Mouse (Mus musculus) CH12.LX (cell line): ENCODE measurements around the gene Alyref. TPM values are rescaled to one million over a fixed set of nuclear protein-coding genes. Genes with fewer than 3 reads are reported as not detected.

ENCODE experiments used
- DNase-seq: peaks from one replicate; pipeline ENCODE4 v3.0.0-alpha.2; 2013; ENCODE audit errors: extremely low read depth
- H3K27ac ChIP-seq: 2 replicates; pipeline ENCODE4 v1.5.1; 2012; ENCODE audit warnings: low read depth, mild to moderate bottlenecking, control low read depth, moderate library complexity; ENCODE audit not compliant: insufficient read depth
- H3K27me3 ChIP-seq: replicated peaks from 2 replicates; pipeline ENCODE3; 2012; ENCODE audit warnings: inconsistent platforms
- H3K36me3 ChIP-seq, 2 experiments: replicated peaks in 1 of 2; 2 replicates each; pipeline versions ENCODE3 to v1.6.1; 2012; ENCODE audit warnings: inconsistent platforms in 1 of 2, low read length in 1 of 2, mild to moderate bottlenecking in 1 of 2, mixed read lengths in 1 of 2, moderate library complexity in 1 of 2; ENCODE audit not compliant: control insufficient read depth in 1 of 2, insufficient read depth in 1 of 2
- H3K4me1 ChIP-seq, 2 experiments: 2 replicates each; pipeline ENCODE4 v1.6.1; 2012; ENCODE audit warnings: inconsistent platforms in 1 of 2, moderate library complexity in 1 of 2; ENCODE audit not compliant: insufficient read depth in 2 of 2, control insufficient read depth in 1 of 2
- H3K4me2 ChIP-seq: 2 replicates; pipeline ENCODE4 v1.6.1; 2012; ENCODE audit warnings: low read depth, mild to moderate bottlenecking, control low read depth; ENCODE audit not compliant: poor library complexity, insufficient read depth, severe bottlenecking
- H3K4me3 ChIP-seq, 3 experiments: fragments of 150-350 bp in 1 of 3; sonication (generic) in 1 of 3; replicated peaks in 1 of 3; 2 replicates each; pipeline versions ENCODE3 to v1.5.1; 2011 to 2012; ENCODE audit warnings: low read depth in 2 of 3, low read length in 2 of 3, mild to moderate bottlenecking in 2 of 3, moderate library complexity in 2 of 3, control low read depth in 1 of 3, improper control_type of control experiment in 1 of 3, inconsistent platforms in 1 of 3, mixed read lengths in 1 of 3; ENCODE audit not compliant: poor library complexity in 1 of 3
- H3K79me2 ChIP-seq: replicated peaks from 2 replicates; pipeline ENCODE4 v1.6.1; 2012; ENCODE audit warnings: mild to moderate bottlenecking, moderate library complexity; ENCODE audit not compliant: control insufficient read depth, poor library complexity, insufficient read depth, severe bottlenecking; ENCODE audit errors: extremely low read depth
- H3K9ac ChIP-seq: 2 replicates; pipeline ENCODE4 v1.6.1; 2012; ENCODE audit warnings: low read depth, mild to moderate bottlenecking, control low read depth, moderate library complexity; ENCODE audit not compliant: insufficient read depth
- H3K9me3 ChIP-seq: replicated peaks from 2 replicates; pipeline ENCODE3; 2012; ENCODE audit warnings: low read length, inconsistent platforms, mixed read lengths
- CHD1 ChIP-seq: IDR thresholded peaks from 2 replicates; pipeline ENCODE4 v1.6.1; 2012; ENCODE audit warnings: low read depth, low read length, improper control_type of control experiment, inconsistent platforms
- EP300 ChIP-seq: IDR thresholded peaks from 2 replicates; pipeline ENCODE4 v1.6.1; 2011; ENCODE audit warnings: low read length, improper control_type of control experiment
- ETS1 ChIP-seq: conservative IDR thresholded peaks from 2 replicates; pipeline ENCODE4 v1.6.1; 2012; ENCODE audit warnings: low read depth, mild to moderate bottlenecking, inconsistent platforms, low read length, improper control_type of control experiment, moderate library complexity
- GABPA ChIP-seq: IDR thresholded peaks from 2 replicates; pipeline ENCODE4 v1.6.1; 2012; ENCODE audit warnings: low read depth, low read length, improper control_type of control experiment, inconsistent platforms; ENCODE audit not compliant: insufficient replicate concordance
- HCFC1 ChIP-seq: IDR thresholded peaks from 2 replicates; pipeline ENCODE4 v1.6.1; 2012; ENCODE audit warnings: low read depth, mild to moderate bottlenecking, inconsistent platforms, low read length, improper control_type of control experiment
- KAT2A ChIP-seq: IDR thresholded peaks from 2 replicates; pipeline ENCODE4 v1.6.1; 2012; ENCODE audit warnings: low read length, improper control_type of control experiment, inconsistent platforms; ENCODE audit not compliant: insufficient replicate concordance
- MAX ChIP-seq: IDR thresholded peaks from 2 replicates; pipeline ENCODE4 v1.6.1; 2011; ENCODE audit warnings: low read length, improper control_type of control experiment
- MAZ ChIP-seq: IDR thresholded peaks from 2 replicates; pipeline ENCODE4 v1.6.1; 2012; ENCODE audit warnings: low read depth, mild to moderate bottlenecking, inconsistent platforms, low read length, improper control_type of control experiment, moderate library complexity
- MEF2A ChIP-seq: IDR thresholded peaks from 2 replicates; pipeline ENCODE4 v1.6.1; 2014; ENCODE audit warnings: low read depth, mild to moderate bottlenecking, inconsistent platforms, low read length, improper control_type of control experiment, borderline replicate concordance
- NELFE ChIP-seq: IDR thresholded peaks from 2 replicates; pipeline ENCODE4 v1.6.1; 2011; ENCODE audit warnings: low read depth, low read length, improper control_type of control experiment
- POLR2AphosphoS2 ChIP-seq: IDR thresholded peaks from 2 replicates; pipeline ENCODE4 v1.6.1; 2011; ENCODE audit warnings: low read depth, low read length, improper control_type of control experiment
- SIN3A ChIP-seq: IDR thresholded peaks from 2 replicates; pipeline ENCODE4 v1.6.1; 2012; ENCODE audit warnings: low read length, improper control_type of control experiment, inconsistent platforms
- SMC3 ChIP-seq: IDR thresholded peaks from 2 replicates; pipeline ENCODE4 v1.6.1; 2011; ENCODE audit warnings: low read depth, low read length, improper control_type of control experiment
- TBP ChIP-seq: conservative IDR thresholded peaks from 2 replicates; pipeline ENCODE4 v1.6.1; 2011; ENCODE audit warnings: low read depth, low read length, improper control_type of control experiment
- UBTF ChIP-seq: IDR thresholded peaks from 2 replicates; pipeline ENCODE4 v1.6.1; 2012; ENCODE audit warnings: low read depth, mild to moderate bottlenecking, inconsistent platforms, low read length, improper control_type of control experiment, moderate library complexity
- ZC3H11A ChIP-seq: IDR thresholded peaks from 2 replicates; pipeline ENCODE4 v1.6.1; 2012; ENCODE audit warnings: low read depth, mild to moderate bottlenecking, inconsistent platforms, low read length, improper control_type of control experiment
- ZKSCAN1 ChIP-seq: IDR thresholded peaks from 2 replicates; pipeline ENCODE4 v1.6.1; 2012; ENCODE audit warnings: low read depth, inconsistent platforms, low read length, improper control_type of control experiment, borderline replicate concordance
- ZMIZ1 ChIP-seq: IDR thresholded peaks from 2 replicates; pipeline ENCODE4 v1.6.1; 2012; ENCODE audit warnings: low read depth, mild to moderate bottlenecking, inconsistent platforms, low read length, improper control_type of control experiment
- ZNF384 ChIP-seq: IDR thresholded peaks from 2 replicates; pipeline ENCODE4 v1.6.1; 2012; ENCODE audit warnings: low read depth, low read length, improper control_type of control experiment, inconsistent platforms
- dilution Hi-C: fragments of 300-500 bp; cut with MboI; formaldehyde crosslinking; loops from 2 replicates; pipeline ENCODE4 v1.14.3; 2020; ENCODE audit warnings: low sequenced_read_pairs; ENCODE audit not compliant: extremely low pct_unique_long_range_greater_than_20kb, extremely low pct_ligation_motif_present
- in situ Hi-C: fragments of 300-500 bp; cut with MboI; formaldehyde crosslinking; loops from 3 replicates; pipeline ENCODE4 v1.14.3; 2019; ENCODE audit warnings: low sequenced_read_pairs, low pct_ligation_motif_present, low pct_unique_long_range_greater_than_20kb, mixed read lengths
- polyA plus RNA-seq: library from polyadenylated mRNA; unstranded; fragments of >175 nt; gene quantifications from 2 replicates; pipeline ENCODE4 v1.2.1, GENCODE M21; 2012; ENCODE audit warnings: low read depth; ENCODE audit not compliant: insufficient read length
- total RNA-seq, 2 experiments: library from RNA; depleted of rRNA; stranded (reverse); fragments of 300-350 nt in 1 of 2; fragments of >200 nt in 1 of 2; gene quantifications; 2 replicates each; pipeline ENCODE4 v1.2.3; 2012 to 2014

Gene Alyref
- total and polyA plus RNA-seq, 3 experiments: 358 to 582 (median 451) TPM

DNA sequence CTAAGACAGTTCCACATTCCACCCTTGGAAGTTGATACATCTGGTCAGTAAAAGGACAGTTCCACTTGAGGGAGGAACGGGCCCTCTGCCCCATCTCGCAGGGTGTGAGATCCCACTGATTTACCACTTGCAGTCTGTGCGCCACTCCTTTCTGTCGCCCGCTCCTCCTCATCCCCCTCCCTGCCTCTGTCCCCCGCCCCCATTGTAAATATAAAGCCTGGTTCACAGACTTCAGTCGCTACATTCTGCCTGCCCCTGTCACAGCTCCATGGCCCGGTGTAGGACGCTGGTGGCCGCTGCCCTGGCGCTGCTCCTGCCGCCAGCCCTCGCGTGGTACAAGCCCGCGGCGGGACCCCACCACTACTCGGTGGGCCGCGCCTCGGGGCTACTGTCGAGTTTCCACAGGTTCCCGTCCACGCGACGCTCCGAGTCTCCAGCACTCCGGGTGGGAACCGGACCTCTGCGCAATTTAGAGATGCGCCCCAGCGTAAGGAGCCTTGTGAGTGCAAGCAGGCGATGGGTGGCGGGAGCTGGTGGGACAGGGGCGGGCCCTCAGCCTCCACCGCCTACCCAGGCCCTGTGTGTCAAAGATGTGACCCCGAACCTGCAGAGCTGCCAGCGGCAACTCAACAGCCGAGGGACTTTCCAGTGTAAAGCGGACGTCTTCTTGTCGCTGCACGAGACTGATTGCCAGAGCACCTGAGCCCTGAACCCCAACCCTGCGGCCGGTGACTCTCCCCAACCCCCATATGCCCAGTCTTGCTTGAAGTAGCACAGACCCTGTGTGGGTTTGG lies 10.3 kb upstream of the Alyref start, which contains the start of gene Npb:
TSS of gene Npb (plus strand) at position 237 of the 794 bp plus-strand sequence.
- Histone ChIP-seq H3K79me2 (no peaks in the 10 kb centered on the region), H3K9me3 (no peaks in the 10 kb centered on the region), H3K36me3 (peaks cover 74 to 99% of the 10 kb centered on the region in 2 experiments), H3K4me1 (peaks cover 0 to 6% of the 10 kb centered on the region in 2 experiments; a peak in 2 of 4 replicates), H3K4me2 (no peak within 1 kb of the TSS), H3K4me3 (no peak within 1 kb of the TSS), H3K27ac (no peak within 1 kb of the TSS), H3K27me3 (no peaks in the 10 kb centered on the region), H3K9ac (no peak within 1 kb of the TSS)
- TF ChIP-seq ETS1 (no peak), POLR2AphosphoS2 (0 out of 2 replicates have a peak, but pooled peaks have one; percentile 63), UBTF (no peak), NELFE (no peak), MAZ (no peak)
- no peak for DNase-seq
- in situ Hi-C loops: no loop called here
- dilution Hi-C loops: no loop called here

DNA sequence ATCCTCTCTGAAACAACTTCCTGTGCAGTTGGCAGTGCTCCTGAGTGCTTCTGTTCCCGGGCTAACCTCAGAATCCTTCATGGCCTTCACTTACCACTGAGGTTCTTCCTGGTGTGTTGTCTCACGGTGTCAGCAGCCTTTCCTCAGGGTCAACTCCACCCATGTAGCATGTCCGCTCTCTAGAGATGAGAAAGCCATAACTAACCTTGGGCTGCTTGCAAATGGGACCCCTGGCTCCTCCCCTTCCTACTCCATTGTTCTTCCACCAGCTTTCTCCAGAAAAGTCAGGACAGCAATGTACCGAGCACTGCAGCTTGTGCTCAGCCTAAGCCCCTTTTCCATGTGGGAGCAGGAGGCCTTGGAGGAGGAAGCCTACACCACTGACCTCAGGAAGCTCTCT lies 8.6 kb upstream of the Alyref start:
- in situ Hi-C loops: no loop called here
- TF ChIP-seq CHD1 (no peak), EP300 (no peak), ZKSCAN1 (no peak), ETS1 (no peak), SIN3A (no peak), TBP (no peak), MEF2A (no peak), ZC3H11A (no peak), ZMIZ1 (no peak), KAT2A (no peak), HCFC1 (no peak), ZNF384 (no peak), MAX (no peak), GABPA (no peak), SMC3 (no peak)
- H3K79me2 ChIP-seq: no peaks in the 10 kb centered on the region
- peaks cover 0 to 6% of the 10 kb centered on the region in 2 experiments; a peak in 2 of 4 replicates for H3K4me1 ChIP-seq
- H3K36me3 ChIP-seq: peaks cover 70 to 99% of the 10 kb centered on the region in 2 experiments
- dilution Hi-C loops: no loop called here
- no peaks in the 10 kb centered on the region for H3K9me3 ChIP-seq
- no peak overlapping the region for H3K9ac ChIP-seq
- H3K4me2 ChIP-seq: no peak overlapping the region
- H3K27me3 ChIP-seq: no peaks in the 10 kb centered on the region
- no peak for DNase-seq
- H3K4me3 ChIP-seq: no peak overlapping the region
- H3K27ac ChIP-seq: no peak overlapping the region
